Mouse (Mus musculus): ENCODE data around the gene Plpp7. TPM values are rescaled to one million over a fixed set of nuclear protein-coding genes. Genes with fewer than 3 reads are reported as not detected.

Gene Plpp7
- total and polyA plus RNA-seq, 3 experiments = 7.3 to 15.1 TPM; not detected in 1

- Histone ChIP-seq H3K36me3 (ENCODE audit: control insufficient read depth in 1 of 2, insufficient read depth in 2 of 2, low read length in 2 of 2) (peaks cover 0 to 30% of the 10 kb centered on the region in 2 experiments; a peak in 2 of 4 replicates), H3K27ac (ENCODE audit: control insufficient read depth, low read depth, low read length) (peak overlapping the region; percentile 70), H3K27me3 (ENCODE audit: control insufficient read depth in 1 of 2, insufficient read depth in 2 of 2, low read length in 2 of 2) (no peaks in the 10 kb centered on the region), H3K4me1 (ENCODE audit: control insufficient read depth in 1 of 2, insufficient read depth in 2 of 2, low read length in 2 of 2) (peaks cover 25 to 33% of the 10 kb centered on the region in 2 experiments), H3K79me2 (ENCODE audit: control insufficient read depth, insufficient read depth, low read length, poor library complexity) (peaks cover under 1% of the 10 kb centered on the region; the same call in 1 of the 2 replicates), H3K9ac (ENCODE audit: control insufficient read depth, low read depth, low read length, poor library complexity, severe bottlenecking) (peak overlapping the region; percentile 58), H3K9me3 (replicated peaks; ENCODE audit: insufficient read depth, low read length) (no peaks in the 10 kb centered on the region), H3K4me3 (ENCODE audit: control insufficient read depth in 1 of 2, insufficient read depth in 1 of 2, low read depth in 2 of 2, low read length in 2 of 2) (peak overlapping the region; percentile 25 to 46)
- DNase-seq (ENCODE audit: low read depth, low spot score) = peak; percentile 97
- 0 out of 2 replicates have a peak, but pooled peaks have one; percentile 42 for TF ChIP-seq MYC (IDR thresholded peaks at IDR 0.05; ENCODE audit: low read depth, low read length)
- peak in 1 of 2 experiments; percentile 57; a peak in 2 of 4 replicates for TF ChIP-seq POLR2A (IDR thresholded peaks at IDR 0.05; ENCODE audit: control insufficient read depth in 1 of 2, insufficient read depth in 1 of 2, low read depth in 1 of 2, low read length in 2 of 2, poor library complexity in 1 of 2)
- TF ChIP-seq EP300 (IDR thresholded peaks at IDR 0.05; ENCODE audit: low read depth in 1 of 2, low read length in 2 of 2) = no peak
- TF ChIP-seq ZMIZ1 (IDR thresholded peaks at IDR 0.05; ENCODE audit: low read depth, low read length) = peak; percentile 69; the same call in 1 of the 2 replicates
- peak; percentile 78; the same call in 1 of the 2 replicates for TF ChIP-seq ZNF384 (IDR thresholded peaks at IDR 0.05; ENCODE audit: low read depth, low read length)
- no peak for TF ChIP-seq GABPA (IDR thresholded peaks at IDR 0.05; ENCODE audit: low read depth, low read length)
- TF ChIP-seq NELFE (IDR thresholded peaks at IDR 0.05; ENCODE audit: low read depth, low read length) = peak; percentile 72
- peak; percentile 50 for TF ChIP-seq HCFC1 (IDR thresholded peaks at IDR 0.05; ENCODE audit: low read depth, low read length)
- TF ChIP-seq TCF12 (IDR thresholded peaks at IDR 0.05; ENCODE audit: low read depth, low read length) = peak; percentile 47; the same call in 1 of the 2 replicates
- TF ChIP-seq ELF1 (IDR thresholded peaks at IDR 0.05; ENCODE audit: low read depth, low read length) = peak; percentile 48; the same call in 1 of the 2 replicates
- peak; percentile 97 for TF ChIP-seq MAZ (IDR thresholded peaks at IDR 0.05; ENCODE audit: low read depth, low read length)
- TF ChIP-seq POLR2AphosphoS2 (IDR thresholded peaks at IDR 0.05; ENCODE audit: low read length) = peak; percentile 61; the same call in 1 of the 2 replicates
- TF ChIP-seq MXI1 (IDR thresholded peaks at IDR 0.05; ENCODE audit: low read depth, low read length) = peak; percentile 47; the same call in 1 of the 2 replicates
- TF ChIP-seq JUND (IDR thresholded peaks at IDR 0.05; ENCODE audit: low read depth, low read length) = no peak
Measured at GRCm38 (mm10) chr2:32132567-32132992, 37.3 kb downstream of the Plpp7 start.

GRCm38 (mm10) chr2:32134039-32134438 is 38.7 kb downstream of the Plpp7 start:
- Histone ChIP-seq H3K36me3 (ENCODE audit: control insufficient read depth in 1 of 2, insufficient read depth in 2 of 2, low read length in 2 of 2) (peaks cover 0 to 28% of the 10 kb centered on the region in 2 experiments; a peak in 2 of 4 replicates), H3K4me3 (ENCODE audit: control insufficient read depth in 1 of 2, insufficient read depth in 1 of 2, low read depth in 2 of 2, low read length in 2 of 2) (no peak overlapping the region), H3K27ac (ENCODE audit: control insufficient read depth, low read depth, low read length) (no peak overlapping the region), H3K9me3 (replicated peaks; ENCODE audit: insufficient read depth, low read length) (no peaks in the 10 kb centered on the region), H3K4me1 (ENCODE audit: control insufficient read depth in 1 of 2, insufficient read depth in 2 of 2, low read length in 2 of 2) (peaks cover 24 to 31% of the 10 kb centered on the region in 2 experiments), H3K79me2 (ENCODE audit: control insufficient read depth, insufficient read depth, low read length, poor library complexity) (peaks cover 1% of the 10 kb centered on the region; the same call in 1 of the 2 replicates), H3K9ac (ENCODE audit: control insufficient read depth, low read depth, low read length, poor library complexity, severe bottlenecking) (no peak overlapping the region), H3K27me3 (ENCODE audit: control insufficient read depth in 1 of 2, insufficient read depth in 2 of 2, low read length in 2 of 2) (no peaks in the 10 kb centered on the region)
- peak; percentile 86 for DNase-seq (ENCODE audit: low read depth, low spot score)
- TF ChIP-seq MXI1 (IDR thresholded peaks at IDR 0.05; ENCODE audit: low read depth, low read length) = peak; percentile 54; the same call in 1 of the 2 replicates
- no peak for TF ChIP-seq CHD1 (IDR thresholded peaks at IDR 0.05; ENCODE audit: low read depth, low read length)
- 0 out of 2 replicates have a peak, but pooled peaks have one; percentile 14 for TF ChIP-seq RCOR1 (IDR thresholded peaks at IDR 0.05; ENCODE audit: low read depth, low read length)
- TF ChIP-seq EP300 (IDR thresholded peaks at IDR 0.05; ENCODE audit: low read depth in 1 of 2, low read length in 2 of 2) = 0 out of 4 replicates have a peak, but pooled peaks of 1 of the 2 experiments have one; percentile 15
- peak; percentile 97 for TF ChIP-seq SMC3 (IDR thresholded peaks at IDR 0.05; ENCODE audit: low read depth, low read length)
- 0 out of 2 replicates have a peak, but pooled peaks have one; percentile 37 for TF ChIP-seq MYC (IDR thresholded peaks at IDR 0.05; ENCODE audit: low read depth, low read length)
- TF ChIP-seq TCF12 (IDR thresholded peaks at IDR 0.05; ENCODE audit: low read depth, low read length) = no peak
- TF ChIP-seq MAZ (IDR thresholded peaks at IDR 0.05; ENCODE audit: low read depth, low read length) = peak; percentile 73; the same call in 1 of the 2 replicates
- peak; percentile 40; the same call in 1 of the 2 replicates for TF ChIP-seq ELF1 (IDR thresholded peaks at IDR 0.05; ENCODE audit: low read depth, low read length)
- no peak for TF ChIP-seq UBTF (IDR thresholded peaks at IDR 0.05; ENCODE audit: borderline replicate concordance, insufficient read depth, low read depth, low read length)
- TF ChIP-seq SIN3A (IDR thresholded peaks at IDR 0.05; ENCODE audit: low read length) = peak; percentile 84
- TF ChIP-seq ZC3H11A (IDR thresholded peaks at IDR 0.05; ENCODE audit: low read depth, low read length) = peak; percentile 98
- no peak for TF ChIP-seq POLR2AphosphoS2 (IDR thresholded peaks at IDR 0.05; ENCODE audit: low read length)
- peak; percentile 54 for TF ChIP-seq ZNF384 (IDR thresholded peaks at IDR 0.05; ENCODE audit: low read depth, low read length)
- TF ChIP-seq CTCF (IDR thresholded peaks at IDR 0.05 in 2 of 3, conservative IDR thresholded peaks at IDR 0.05 in 1 of 3; ENCODE audit: control insufficient read depth in 1 of 3, insufficient read depth in 1 of 3, low read depth in 2 of 3, low read length in 3 of 3, poor library complexity in 1 of 3, severe bottlenecking in 1 of 3) = peak in 2 of 3 experiments; percentile 80 to 87; a peak in 5 of 6 replicates
- TF ChIP-seq HCFC1 (IDR thresholded peaks at IDR 0.05; ENCODE audit: low read depth, low read length) = peak; percentile 42; the same call in 1 of the 2 replicates
- TF ChIP-seq ETS1 (IDR thresholded peaks at IDR 0.05; ENCODE audit: low read depth, low read length) = 0 out of 2 replicates have a peak, but pooled peaks have one; percentile 12
- TF ChIP-seq BHLHE40 (IDR thresholded peaks at IDR 0.05; ENCODE audit: borderline replicate concordance, low read depth, low read length) = peak; percentile 43; the same call in 1 of the 2 replicates

All from MEL (cell line).